Mouse (Mus musculus): ENCODE results near the gene Gm20903. TPM values are rescaled to one million over a fixed set of nuclear protein-coding genes. Genes with fewer than 3 reads are reported as not detected.
"Not testable (repeated sequence)": the region's sequence is repeated elsewhere in the genome, so short reads cannot be mapped to it uniquely, and the experiment has no call there.

The Gm20903 gene
- not detected in 2 replicates for polyA plus RNA-seq (2015; fragmentation: Nextera tagmentation; extraction: Ambion mirVana)

DNA sequence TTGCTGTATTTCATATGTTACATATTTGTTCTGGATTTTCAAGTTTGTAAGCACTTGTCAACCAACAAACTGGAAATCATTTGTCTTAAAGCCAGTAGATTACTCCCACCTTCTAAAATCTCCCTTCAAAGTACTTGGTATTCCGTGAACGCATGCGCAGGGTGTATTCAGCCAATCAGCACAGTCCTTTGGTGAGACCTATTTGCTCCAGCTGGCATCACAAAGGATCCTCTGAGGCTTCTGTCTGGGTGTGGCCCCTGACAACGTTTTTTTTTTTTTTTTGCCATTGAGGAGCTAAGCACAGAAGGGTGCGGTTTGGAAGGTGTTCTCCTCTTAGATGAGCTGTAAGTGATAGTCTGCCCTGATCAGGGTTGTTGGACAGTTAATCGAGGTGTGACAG, at the start of gene Gm20903:
Gm20903 (plus strand) TSS at position 301 of the 400 bp plus-strand sequence.
- no CpG with 5 or more reads among the region's 6 CpGs for WGBS
- H3K4me3 ChIP-seq (ENCODE audit: low read length): not testable (repeated sequence)

More for the DNA sequence above, at the start of gene Gm20903:
- H3K9ac ChIP-seq (ENCODE audit: low read depth, low read length); H3K27ac ChIP-seq (ENCODE audit: low read depth, low read length); ATAC-seq; H3K9me3 ChIP-seq (ENCODE audit: control insufficient read depth, low read length); H3K4me2 ChIP-seq (ENCODE audit: low read length); H3K4me1 ChIP-seq (ENCODE audit: control insufficient read depth, insufficient read depth, low read depth, low read length); H3K27me3 ChIP-seq (replicated peaks; ENCODE audit: control insufficient read depth, insufficient read depth, low read length); H3K36me3 ChIP-seq (ENCODE audit: control insufficient read depth, insufficient read depth, low read length): not testable (repeated sequence)

Measured in hindbrain, embryonic 16.5 days (tissue).